Mouse (Mus musculus) limb, embryonic 10.5 days (tissue): ENCODE results near the gene Farp2. TPM values are rescaled to one million over a fixed set of nuclear protein-coding genes. Genes with fewer than 3 reads are reported as not detected.

Source experiments
- DNase-seq: peaks from one replicate; pipeline ENCODE4 v3.0.0-alpha.2; 2017; ENCODE audit warnings: low spot score
- H3K27ac ChIP-seq: fragments of 300-500 bp; sonication (generic); 2 replicates; pipeline ENCODE4 v1.5.1; 2016; ENCODE audit warnings: mild to moderate bottlenecking
- H3K27me3 ChIP-seq: fragments of 300-500 bp; sonication (generic); 2 replicates; pipeline ENCODE4 v1.6.1; 2016; ENCODE audit warnings: low read depth, mild to moderate bottlenecking; ENCODE audit not compliant: poor library complexity, severe bottlenecking
- H3K36me3 ChIP-seq: fragments of 300-500 bp; sonication (generic); 2 replicates; pipeline ENCODE4 v1.6.1; 2016; ENCODE audit warnings: mild to moderate bottlenecking, moderate library complexity
- H3K4me1 ChIP-seq: fragments of 300-500 bp; sonication (generic); 2 replicates; pipeline ENCODE4 v1.6.1; 2016
- H3K4me3 ChIP-seq: fragments of 300-500 bp; sonication (generic); 2 replicates; pipeline ENCODE4 v1.5.1; 2016; ENCODE audit warnings: mild to moderate bottlenecking, moderate library complexity
- H3K9me3 ChIP-seq: fragments of 300-500 bp; sonication (generic); replicated peaks from 2 replicates; pipeline ENCODE4 v1.6.1; 2016; ENCODE audit warnings: mild to moderate bottlenecking
- WGBS: fragments of 180-500 bp; shearing (Covaris S2); methylation state at CpG from one replicate; pipeline ENCODE4 v1.1.7; 2016; 5-methylcytosine and 5-hydroxymethylcytosine counted together
- polyA plus RNA-seq: library from polyadenylated mRNA; unstranded; fragments of >200 nt; fragmentation: Nextera tagmentation; extraction: Ambion mirVana; gene quantifications from 2 replicates; pipeline ENCODE4 v1.2.1, GENCODE M21; 2016

Farp2 gene
- polyA plus RNA-seq, 1 experiment from 2014 or later, result 8.4 TPM

GRCm38 (mm10) chr1:93567717-93568497 is 56.0 kb downstream of the Farp2 start:
- Histone ChIP-seq H3K9me3 (no peaks in the 10 kb centered on the region), H3K36me3 (peaks cover 26% of the 10 kb centered on the region), H3K27me3 (no peaks in the 10 kb centered on the region), H3K27ac (no peak overlapping the region), H3K4me3 (no peak overlapping the region), H3K4me1 (no peaks in the 10 kb centered on the region)
- 89% methylated on average over 9 of the region's 9 CpGs for WGBS
- DNase-seq, result no peak

- H3K36me3 ChIP-seq, result peaks cover 37% of the 10 kb centered on the region
- no peaks in the 10 kb centered on the region for H3K9me3 ChIP-seq
- H3K27ac ChIP-seq, result no peak overlapping the region
- 83% methylated on average over 3 of the region's 3 CpGs for WGBS
- no peaks in the 10 kb centered on the region for H3K4me1 ChIP-seq
- H3K27me3 ChIP-seq, result no peaks in the 10 kb centered on the region
- no peak overlapping the region for H3K4me3 ChIP-seq
- DNase-seq, result no peak
These were observed 65.2 kb downstream of the Farp2 start for GRCm38 (mm10) chr1:93577066-93577465.

GRCm38 (mm10) chr1:93577861-93578260 is 66.0 kb downstream of the Farp2 start:
- H3K4me3 ChIP-seq, result no peak overlapping the region
- H3K9me3 ChIP-seq, result no peaks in the 10 kb centered on the region
- H3K36me3 ChIP-seq, result peaks cover 38% of the 10 kb centered on the region
- DNase-seq, result no peak
- no peaks in the 10 kb centered on the region for H3K4me1 ChIP-seq
- 80% methylated on average over 4 of the region's 4 CpGs for WGBS
- H3K27ac ChIP-seq, result no peak overlapping the region
- H3K27me3 ChIP-seq, result no peaks in the 10 kb centered on the region

- Histone ChIP-seq H3K36me3 (peaks cover 38% of the 10 kb centered on the region), H3K27me3 (no peaks in the 10 kb centered on the region), H3K4me3 (no peak overlapping the region), H3K27ac (no peak overlapping the region), H3K4me1 (0 out of 2 replicates have a peak, but pooled peaks cover 5% of the 10 kb centered on the region), H3K9me3 (no peaks in the 10 kb centered on the region)
- DNase-seq, result no peak
- 93% methylated on average over 7 of the region's 7 CpGs for WGBS
These were observed 69.7 kb downstream of the Farp2 start for GRCm38 (mm10) chr1:93581545-93581944.

GRCm38 (mm10) chr1:93588346-93588745 is 76.5 kb downstream of the Farp2 start:
- DNase-seq, result no peak
- H3K4me1 ChIP-seq, result 0 out of 2 replicates have a peak, but pooled peaks cover 5% of the 10 kb centered on the region
- no peaks in the 10 kb centered on the region for H3K27me3 ChIP-seq
- no peak overlapping the region for H3K27ac ChIP-seq
- no peak overlapping the region for H3K4me3 ChIP-seq
- WGBS, result 89% methylated on average over 3 of the region's 3 CpGs
- H3K36me3 ChIP-seq, result peaks cover 11% of the 10 kb centered on the region; the same call in 1 of the 2 replicates
- H3K9me3 ChIP-seq, result no peaks in the 10 kb centered on the region

GRCm38 (mm10) chr1:93593960-93594359 is 82.1 kb downstream of the Farp2 start:
- Histone ChIP-seq H3K27me3 (no peaks in the 10 kb centered on the region), H3K27ac (no peak overlapping the region), H3K4me3 (no peak overlapping the region), H3K9me3 (no peaks in the 10 kb centered on the region), H3K4me1 (no peaks in the 10 kb centered on the region), H3K36me3 (peaks cover 6% of the 10 kb centered on the region; the same call in 1 of the 2 replicates)
- no peak for DNase-seq

GRCm38 (mm10) chr1:93595916-93596315 is 84.0 kb downstream of the Farp2 start:
- peaks cover 4% of the 10 kb centered on the region; the same call in 1 of the 2 replicates for H3K4me1 ChIP-seq
- H3K4me3 ChIP-seq, result no peak overlapping the region
- H3K27me3 ChIP-seq, result no peaks in the 10 kb centered on the region
- H3K9me3 ChIP-seq, result no peaks in the 10 kb centered on the region
- no peak overlapping the region for H3K27ac ChIP-seq
- peaks cover 6% of the 10 kb centered on the region; the same call in 1 of the 2 replicates for H3K36me3 ChIP-seq
- DNase-seq, result no peak
- WGBS, result 80% methylated on average over 6 of the region's 6 CpGs

- H3K27me3 ChIP-seq, result no peaks in the 10 kb centered on the region
- no peaks in the 10 kb centered on the region for H3K36me3 ChIP-seq
- H3K27ac ChIP-seq, result no peak overlapping the region
- no peaks in the 10 kb centered on the region for H3K9me3 ChIP-seq
- WGBS, result 80% methylated on average over 4 of the region's 4 CpGs
- H3K4me3 ChIP-seq, result no peak overlapping the region
- peaks cover 4% of the 10 kb centered on the region; the same call in 1 of the 2 replicates for H3K4me1 ChIP-seq
- no peak for DNase-seq
These were observed 91.0 kb downstream of the Farp2 start for GRCm38 (mm10) chr1:93602911-93603310.

- no peak for DNase-seq
- Histone ChIP-seq H3K9me3 (no peaks in the 10 kb centered on the region), H3K27me3 (no peaks in the 10 kb centered on the region), H3K4me3 (no peak overlapping the region), H3K36me3 (no peaks in the 10 kb centered on the region), H3K27ac (no peak overlapping the region), H3K4me1 (peaks cover 4% of the 10 kb centered on the region; the same call in 1 of the 2 replicates)
- 96% methylated on average over 12 of the region's 12 CpGs for WGBS
These were observed 92.0 kb downstream of the Farp2 start for GRCm38 (mm10) chr1:93603921-93604320.

- 85% methylated on average over 14 of the region's 14 CpGs for WGBS
- Histone ChIP-seq H3K4me1 (no peaks in the 10 kb centered on the region), H3K36me3 (no peaks in the 10 kb centered on the region), H3K27ac (no peak overlapping the region), H3K4me3 (no peak overlapping the region), H3K27me3 (no peaks in the 10 kb centered on the region), H3K9me3 (no peaks in the 10 kb centered on the region)
- DNase-seq, result no peak
These were observed 95.5 kb downstream of the Farp2 start for GRCm38 (mm10) chr1:93607090-93608083.

- no peak overlapping the region for H3K4me3 ChIP-seq
- no peak for DNase-seq
- no peaks in the 10 kb centered on the region for H3K27me3 ChIP-seq
- no peaks in the 10 kb centered on the region for H3K9me3 ChIP-seq
- no peaks in the 10 kb centered on the region for H3K36me3 ChIP-seq
- H3K4me1 ChIP-seq, result no peaks in the 10 kb centered on the region
- no peak overlapping the region for H3K27ac ChIP-seq
- WGBS, result 88% methylated on average over 4 of the region's 4 CpGs
These were observed 96.9 kb downstream of the Farp2 start for GRCm38 (mm10) chr1:93608696-93609245.

GRCm38 (mm10) chr1:93609762-93610161 is 97.9 kb downstream of the Farp2 start:
- Histone ChIP-seq H3K27ac (no peak overlapping the region), H3K4me1 (no peaks in the 10 kb centered on the region), H3K4me3 (no peak overlapping the region), H3K27me3 (no peaks in the 10 kb centered on the region), H3K9me3 (no peaks in the 10 kb centered on the region), H3K36me3 (no peaks in the 10 kb centered on the region)
- no peak for DNase-seq
- 90% methylated on average over 8 of the region's 8 CpGs for WGBS
